Mouse (Mus musculus) telencephalon, adult 2 months (tissue): ENCODE data around the gene Adora3.
"Not testable (repeated sequence)": the region's sequence is repeated elsewhere in the genome, so short reads cannot be mapped to it uniquely, and the experiment has no call there.

Experiments used
- DNase-seq: peaks from one replicate; pipeline ENCODE4 v3.0.0-alpha.2; 2011; ENCODE audit warnings: low read depth, low spot score

The Adora3 gene

DNA sequence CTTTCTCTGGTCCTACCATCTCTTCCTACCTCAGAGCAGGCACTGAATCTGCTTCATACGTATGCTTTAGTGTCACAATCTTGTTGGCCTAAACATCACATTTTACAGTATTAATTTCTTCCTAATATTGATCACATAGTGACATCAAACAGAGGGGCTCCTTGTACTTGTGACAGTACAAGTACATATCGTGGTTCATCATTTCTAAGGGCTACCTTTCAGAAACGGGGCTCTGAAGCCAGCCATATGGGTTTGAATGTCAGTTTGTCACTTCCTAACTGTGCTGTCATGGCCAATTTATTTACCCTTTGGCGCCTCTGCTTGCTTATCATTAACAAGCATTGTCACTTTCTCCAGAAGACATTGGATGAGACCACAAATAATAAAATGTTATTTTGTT lies 30.8 kb downstream of the Adora3 start:
- DNase-seq, result no peak

DNA sequence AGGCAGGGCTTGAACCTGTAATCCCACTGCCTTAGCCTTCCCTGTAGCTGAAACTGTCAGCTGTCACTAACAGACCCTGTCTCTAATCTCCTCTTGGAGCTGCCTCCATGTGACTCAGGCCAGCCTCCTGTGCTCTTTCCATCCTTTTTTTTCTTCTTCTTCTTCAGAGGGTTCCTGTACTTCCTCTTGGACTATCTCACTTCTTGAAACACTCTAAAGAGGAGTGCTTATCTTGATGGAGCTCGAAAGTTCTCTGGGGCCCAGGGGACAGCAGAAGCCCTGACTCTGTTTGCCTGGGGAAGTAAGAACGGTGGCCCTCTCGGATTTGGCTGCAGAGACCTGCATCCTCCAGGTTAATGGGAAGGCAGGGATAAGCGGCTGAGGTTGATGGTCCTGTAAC lies 33.6 kb downstream of the Adora3 start:
- DNase-seq, result no peak

DNA sequence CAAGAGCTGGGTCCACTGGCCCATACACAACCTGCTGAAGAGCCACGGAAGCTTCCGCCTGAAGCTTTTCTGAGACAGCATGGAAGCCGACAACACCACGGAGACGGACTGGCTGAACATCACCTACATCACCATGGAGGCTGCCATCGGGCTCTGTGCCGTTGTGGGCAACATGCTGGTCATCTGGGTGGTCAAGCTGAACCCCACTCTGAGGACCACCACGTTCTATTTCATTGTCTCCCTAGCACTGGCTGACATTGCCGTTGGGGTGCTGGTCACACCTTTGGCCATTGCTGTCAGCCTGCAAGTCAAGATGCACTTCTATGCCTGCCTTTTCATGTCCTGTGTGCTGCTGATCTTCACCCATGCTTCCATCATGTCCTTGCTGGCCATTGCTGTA lies 34.1 kb downstream of the Adora3 start:
- no peak for DNase-seq

- DNase-seq, result no peak
Measured at GRCm38 (mm10) chr3:105907956-105908655, 37.4 kb downstream of the Adora3 start.

DNA sequence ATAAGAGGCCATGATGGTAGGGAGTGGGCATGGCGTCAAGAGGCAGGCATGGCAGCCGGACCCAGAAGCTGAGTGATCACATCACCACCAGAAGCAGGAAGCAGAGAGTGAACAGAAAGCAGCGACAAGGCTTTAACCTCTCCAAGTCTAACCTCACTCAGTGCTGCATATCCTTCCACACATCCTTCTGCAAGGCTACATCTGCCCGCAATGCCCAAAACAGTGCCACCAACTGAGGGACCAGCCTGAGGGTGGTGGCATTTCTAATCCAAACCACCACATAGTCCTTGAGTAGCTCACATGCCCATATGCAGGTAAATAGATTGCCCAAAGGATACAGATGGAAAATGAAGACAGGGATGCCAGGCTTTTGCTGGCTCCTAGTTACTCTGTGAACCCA lies 38.3 kb downstream of the Adora3 start:
- no peak for DNase-seq

DNA sequence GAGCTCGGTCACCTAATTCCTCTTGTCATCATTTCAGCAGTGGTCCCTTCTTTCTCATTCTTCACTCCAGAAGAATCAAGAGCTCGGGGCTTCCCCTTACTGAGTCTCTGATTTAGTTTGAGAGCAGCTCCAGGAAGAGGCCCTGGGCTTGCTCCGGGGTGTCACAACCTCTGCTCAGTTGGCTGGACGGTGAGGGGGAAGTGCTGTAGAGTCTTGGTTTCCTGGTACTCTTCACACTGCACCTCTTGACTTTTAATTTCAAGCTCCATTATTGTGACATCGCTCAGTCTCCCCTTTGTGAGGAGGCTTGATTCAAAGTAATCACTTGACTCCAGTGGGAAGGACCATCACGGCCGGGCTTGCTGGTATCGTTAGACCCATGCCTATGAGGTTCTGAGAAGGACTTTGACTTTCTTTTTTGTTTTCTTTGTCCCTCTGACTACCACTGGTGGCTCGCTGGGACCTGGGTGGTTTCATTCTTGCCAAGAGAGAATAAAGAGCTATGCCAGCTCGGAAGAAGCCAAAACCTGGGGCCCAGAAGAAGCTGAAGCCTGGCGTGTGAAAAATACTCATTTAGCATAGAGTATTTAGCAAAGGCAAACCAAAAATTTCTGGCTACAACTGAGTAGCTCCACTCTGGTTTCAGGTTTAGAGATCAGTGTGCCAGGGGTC lies 40.0 kb downstream of the Adora3 start:
- no peak for DNase-seq

DNA sequence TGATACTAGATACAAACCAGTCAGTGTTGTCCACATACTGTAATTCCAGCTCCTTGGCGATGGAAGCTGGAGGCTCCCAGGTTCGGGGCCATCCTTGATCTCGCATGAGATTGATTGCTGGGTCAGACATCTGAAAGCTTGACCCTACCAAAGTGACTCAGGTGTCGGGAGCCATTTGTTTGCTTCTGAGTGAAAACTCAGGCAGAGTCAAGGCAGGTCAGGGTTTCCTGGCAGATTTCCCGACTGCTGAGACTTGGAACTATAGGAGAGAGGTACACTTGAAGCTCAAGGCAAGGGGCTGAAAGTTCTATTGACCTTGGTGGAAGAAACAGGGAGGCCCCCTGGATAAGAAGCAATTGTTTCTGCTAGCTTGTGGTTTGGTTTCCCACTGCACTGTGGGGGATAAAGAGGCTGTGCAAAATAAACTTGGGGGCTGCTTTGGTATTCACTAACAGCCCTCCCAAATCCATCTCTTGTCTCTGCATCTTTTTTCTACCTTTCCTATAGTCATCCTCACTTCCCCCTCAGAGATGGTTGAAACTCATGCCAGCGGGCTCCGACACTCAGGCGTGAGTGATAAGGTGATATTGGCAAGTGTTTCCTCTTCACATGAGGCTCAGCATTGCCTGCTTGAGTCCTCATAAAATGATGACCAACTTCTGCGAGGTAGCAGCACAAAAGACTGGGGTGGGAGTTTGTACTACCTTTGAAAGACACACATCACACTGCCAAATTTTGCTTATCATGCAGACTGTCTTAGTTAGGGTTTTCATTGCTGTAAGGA lies 41.6 kb downstream of the Adora3 start:
- DNase-seq, result no peak

- no peak for DNase-seq
Measured at GRCm38 (mm10) chr3:105913839-105914681, 43.4 kb downstream of the Adora3 start.

GRCm38 (mm10) chr3:105915281-105915680 lies 44.6 kb downstream of the Adora3 start:
- DNase-seq, result no peak

- DNase-seq, result not testable (repeated sequence)
Measured at GRCm38 (mm10) chr3:105916455-105916854, 45.8 kb downstream of the Adora3 start.

DNA sequence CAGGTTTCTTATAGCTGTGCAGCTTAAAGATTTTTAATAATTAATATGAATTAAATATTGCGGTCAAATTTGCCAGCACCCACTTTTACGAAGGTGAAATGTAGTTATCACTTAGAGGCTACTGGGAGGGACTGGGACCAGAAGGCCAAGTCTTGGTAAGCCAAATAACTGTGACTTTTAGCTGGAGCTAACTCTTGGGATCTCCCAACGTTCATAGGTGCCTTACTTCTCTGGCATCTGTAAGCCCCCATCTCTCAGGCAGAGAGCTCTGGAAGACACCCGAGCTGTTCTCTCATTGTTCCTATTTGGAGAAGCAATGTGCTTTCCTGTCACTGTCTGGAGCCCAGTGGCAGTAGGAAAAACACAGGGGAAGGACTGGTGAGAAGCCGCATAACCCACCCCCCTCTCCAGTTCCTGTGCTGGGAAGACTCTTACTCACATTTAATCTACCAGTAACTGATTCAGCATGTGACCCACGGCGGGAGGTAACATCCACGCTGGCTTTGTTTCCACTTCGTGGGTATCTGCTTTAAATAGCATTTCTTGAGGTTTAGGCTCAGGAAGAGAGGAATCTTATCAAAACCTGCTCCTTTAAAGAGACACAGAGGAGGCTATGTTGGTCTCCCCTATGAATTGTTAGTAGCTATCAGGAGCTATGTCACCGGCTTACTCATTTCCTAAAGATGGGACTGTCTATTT lies 47.1 kb downstream of the Adora3 start:
- DNase-seq, result no peak

- DNase-seq, result no peak
Measured at GRCm38 (mm10) chr3:105918355-105918745, 47.7 kb downstream of the Adora3 start.

GRCm38 (mm10) chr3:105920743-105921142 lies 50.1 kb downstream of the Adora3 start:
- not testable (repeated sequence) for DNase-seq

- no peak for DNase-seq
Measured at GRCm38 (mm10) chr3:105921959-105922358, 51.3 kb downstream of the Adora3 start.

- DNase-seq, result no peak
Measured at GRCm38 (mm10) chr3:105924616-105925015, 54.0 kb downstream of the Adora3 start.

DNA sequence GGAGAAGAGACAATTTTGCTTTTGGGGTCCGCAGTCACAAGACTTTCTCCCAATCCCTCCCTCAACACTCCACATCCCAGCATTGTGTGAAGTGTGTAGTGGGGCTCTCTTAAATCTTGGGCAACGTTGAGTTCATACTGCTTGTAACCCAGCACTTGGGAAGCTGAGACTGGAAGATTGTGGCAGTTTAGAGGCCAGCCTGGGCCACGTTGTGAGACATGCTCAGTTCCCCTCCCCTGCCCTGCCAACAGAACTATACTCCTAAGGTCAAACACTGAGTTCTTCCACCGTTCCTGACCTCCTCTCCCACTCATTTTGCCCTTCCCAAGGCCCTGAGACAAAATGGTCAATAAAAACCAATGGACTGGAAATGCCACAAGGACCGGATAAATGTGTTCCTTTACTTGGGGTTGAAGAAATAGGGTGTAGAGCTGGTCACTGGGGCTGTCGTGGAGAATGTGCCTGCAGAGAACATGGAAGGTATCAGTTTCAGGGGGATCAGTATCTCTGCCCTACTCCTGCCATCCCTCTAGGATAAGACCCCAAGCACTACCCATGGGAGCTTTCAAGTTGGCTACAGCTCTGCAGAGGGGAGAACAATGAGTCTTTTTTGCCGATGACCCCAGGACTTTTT lies 57.0 kb downstream of the Adora3 start:
- DNase-seq, result no peak

DNA sequence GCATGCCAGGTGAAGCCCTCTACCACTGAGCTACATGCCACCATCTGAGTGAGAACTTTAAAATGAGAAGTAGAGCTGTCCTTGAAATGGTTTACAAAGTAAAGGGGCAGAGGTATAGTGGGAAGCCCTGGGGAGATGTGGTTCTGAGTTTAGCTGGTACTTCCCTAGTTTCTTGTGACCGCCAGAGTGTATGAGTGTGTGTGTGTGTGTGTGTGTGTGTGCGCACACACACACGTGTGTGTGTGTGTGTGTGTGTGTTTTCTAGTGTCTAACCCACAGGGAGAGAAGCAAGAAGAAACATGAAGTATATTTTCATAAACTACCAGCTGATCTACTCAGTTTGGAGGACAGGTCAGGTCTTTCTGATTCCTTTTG lies 57.5 kb downstream of the Adora3 start:
- no peak for DNase-seq

DNA sequence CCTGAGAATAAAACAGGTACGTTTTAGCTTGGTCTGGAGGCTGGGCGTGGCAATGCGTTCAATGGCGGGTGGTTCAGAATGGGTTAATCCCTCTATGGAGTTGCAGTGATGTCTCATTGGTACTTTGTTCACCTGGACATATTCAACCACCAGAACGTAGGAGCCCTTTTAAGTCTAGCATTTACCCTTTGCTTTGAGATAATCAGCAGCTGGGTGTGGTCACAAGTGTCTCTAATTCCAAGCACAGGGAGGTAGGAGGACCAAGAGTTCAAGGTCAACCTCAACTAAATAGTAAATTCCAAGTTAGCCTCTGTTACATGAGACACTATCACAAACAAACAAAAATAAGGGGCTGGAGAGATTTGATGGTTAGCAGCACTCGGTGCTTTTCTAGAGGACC lies 58.1 kb downstream of the Adora3 start:
- no peak for DNase-seq

DNA sequence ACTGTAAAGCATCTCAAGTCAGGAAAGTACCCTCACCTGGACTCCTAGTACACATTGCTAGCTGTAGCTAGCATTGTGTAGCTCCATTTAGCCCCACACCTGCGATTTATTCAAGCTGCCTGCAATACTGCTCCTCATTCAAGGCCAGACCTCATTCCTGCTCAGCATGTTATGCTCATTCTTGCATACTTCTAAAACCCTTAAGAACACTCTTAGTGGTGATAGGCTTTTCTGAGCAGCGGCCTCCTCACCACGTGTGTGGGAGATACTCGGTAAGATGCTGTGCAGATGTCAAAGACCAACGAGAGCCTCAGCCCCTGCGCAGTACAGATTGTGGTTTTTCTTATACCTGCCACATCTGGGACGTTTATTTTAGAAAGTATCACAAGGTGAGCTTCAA lies 59.2 kb downstream of the Adora3 start:
- no peak for DNase-seq

DNA sequence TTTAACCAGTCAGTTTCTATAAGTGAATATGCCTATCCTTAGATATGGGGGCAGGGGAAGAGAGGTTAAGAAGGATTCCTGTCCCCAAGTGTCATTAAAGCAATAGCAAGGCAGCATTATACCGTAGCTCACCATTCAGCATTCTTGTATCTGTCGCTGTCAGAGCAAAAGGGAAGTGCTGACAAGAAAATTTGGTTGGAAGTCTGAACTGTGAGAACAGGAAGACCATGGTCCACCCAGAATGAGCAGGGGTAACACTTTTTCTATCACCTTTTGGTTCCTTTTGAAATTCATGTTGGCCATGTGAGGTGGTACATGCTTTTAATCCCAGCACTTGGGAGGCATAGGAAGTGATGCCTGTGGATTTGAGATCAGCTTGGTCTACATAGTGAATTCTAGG lies 60.4 kb downstream of the Adora3 start:
- DNase-seq, result no peak
